Mouse (Mus musculus): ENCODE data around the gene Tomm7.
"Not testable (repeated sequence)": the region's sequence is repeated elsewhere in the genome, so short reads cannot be mapped to it uniquely, and the experiment has no call there.

Gene Tomm7

GRCm38 (mm10) chr5:23843674-23844530 is at the start of gene Tomm7:
Tomm7 (minus strand) TSS chr5:23844161.
- peak; percentile 96 for DNase-seq

GRCm38 (mm10) chr5:23893156-23893863 is 49.3 kb upstream of the Tomm7 start:
- no peak for DNase-seq

- peak; percentile 52 for DNase-seq
Observed at GRCm38 (mm10) chr5:23890734-23891133, 46.8 kb upstream of the Tomm7 start.

- DNase-seq, result no peak
Observed at GRCm38 (mm10) chr5:23889461-23889860, 45.5 kb upstream of the Tomm7 start.

GRCm38 (mm10) chr5:23887111-23887510 is 43.1 kb upstream of the Tomm7 start:
- no peak for DNase-seq

GRCm38 (mm10) chr5:23874457-23874856 is 30.5 kb upstream of the Tomm7 start:
- no peak for DNase-seq

GRCm38 (mm10) chr5:23872586-23872985 is 28.6 kb upstream of the Tomm7 start:
- no peak for DNase-seq

GRCm38 (mm10) chr5:23871323-23871722 is 27.4 kb upstream of the Tomm7 start:
- DNase-seq, result not testable (repeated sequence)

GRCm38 (mm10) chr5:23865941-23866340 is 22.0 kb upstream of the Tomm7 start:
- DNase-seq, result no peak

GRCm38 (mm10) chr5:23864054-23864965 is 20.3 kb upstream of the Tomm7 start:
- no peak for DNase-seq

- no peak for DNase-seq
Observed at GRCm38 (mm10) chr5:23863166-23864053, 19.4 kb upstream of the Tomm7 start.

- DNase-seq, result no peak
Observed at GRCm38 (mm10) chr5:23862291-23862690, 18.3 kb upstream of the Tomm7 start.

GRCm38 (mm10) chr5:23861721-23862120 is 17.8 kb upstream of the Tomm7 start:
- DNase-seq, result no peak

GRCm38 (mm10) chr5:23859896-23860295 is 15.9 kb upstream of the Tomm7 start:
- DNase-seq, result no peak

GRCm38 (mm10) chr5:23859087-23859718 is 15.2 kb upstream of the Tomm7 start:
- no peak for DNase-seq

- DNase-seq, result peak; percentile 12
Observed at GRCm38 (mm10) chr5:23858643-23859042, 14.7 kb upstream of the Tomm7 start.

GRCm38 (mm10) chr5:23858001-23858400 is 14.0 kb upstream of the Tomm7 start:
- DNase-seq, result no peak

- no peak for DNase-seq
Observed at GRCm38 (mm10) chr5:23857189-23857588, 13.2 kb upstream of the Tomm7 start.

- no peak for DNase-seq
Observed at GRCm38 (mm10) chr5:23856164-23856563, 12.2 kb upstream of the Tomm7 start.

GRCm38 (mm10) chr5:23855484-23855883 is 11.5 kb upstream of the Tomm7 start:
- no peak for DNase-seq

GRCm38 (mm10) chr5:23852916-23853315 is 9.0 kb upstream of the Tomm7 start:
- not testable (repeated sequence) for DNase-seq
